Mouse (Mus musculus) ES-Bruce4 (cell line): ENCODE measurements around the gene Olfr1344. TPM values are rescaled to one million over a fixed set of nuclear protein-coding genes. Genes with fewer than 3 reads are reported as not detected.

ENCODE experiments used
- H3K27ac ChIP-seq: 2 replicates; pipeline ENCODE4 v1.5.1; 2012; ENCODE audit warnings: low read length, inconsistent platforms; ENCODE audit not compliant: insufficient read depth
- H3K27me3 ChIP-seq: 2 replicates; pipeline ENCODE4 v1.6.1; 2012; ENCODE audit warnings: mild to moderate bottlenecking, low read length, inconsistent platforms; ENCODE audit not compliant: control insufficient read depth, poor library complexity, insufficient read depth, severe bottlenecking
- H3K36me3 ChIP-seq: 2 replicates; pipeline ENCODE4 v1.6.1; 2012; ENCODE audit warnings: inconsistent platforms, mild to moderate bottlenecking, low read length, moderate library complexity; ENCODE audit not compliant: control insufficient read depth, poor library complexity, insufficient read depth, severe bottlenecking
- H3K4me1 ChIP-seq: one replicate; pipeline ENCODE4 v1.8.1; 2011; ENCODE audit warnings: low read length; ENCODE audit not compliant: control insufficient read depth, insufficient read depth
- H3K4me3 ChIP-seq: 2 replicates; pipeline ENCODE4 v1.5.1; 2011; ENCODE audit warnings: low read depth, mild to moderate bottlenecking, low read length
- H3K9ac ChIP-seq: 2 replicates; pipeline ENCODE4 v1.6.1; 2012; ENCODE audit warnings: low read depth, mild to moderate bottlenecking, inconsistent platforms; ENCODE audit not compliant: poor library complexity, severe bottlenecking
- H3K9me3 ChIP-seq: replicated peaks from 2 replicates; pipeline ENCODE4 v1.6.1; 2012; ENCODE audit warnings: mild to moderate bottlenecking, low read length, inconsistent platforms; ENCODE audit not compliant: control insufficient read depth, poor library complexity, insufficient read depth, severe bottlenecking
- CTCF ChIP-seq: IDR thresholded peaks from one replicate; pipeline ENCODE4 v1.8.1; 2011; ENCODE audit warnings: low read depth, low read length
- EP300 ChIP-seq: IDR thresholded peaks from 2 replicates; pipeline ENCODE4 v1.6.1; 2011; ENCODE audit warnings: low read depth, low read length; ENCODE audit not compliant: insufficient read depth
- POLR2A ChIP-seq: IDR thresholded peaks from one replicate; pipeline ENCODE4 v1.8.1; 2011; ENCODE audit warnings: low read length; ENCODE audit not compliant: insufficient read depth
- polyA plus RNA-seq: library from polyadenylated mRNA; stranded (reverse); fragments of >200 nt; gene quantifications from 2 replicates; pipeline ENCODE4 v1.2.4, GENCODE M21; 2011; ENCODE audit warnings: low read depth; ENCODE audit not compliant: missing spikeins, insufficient read depth, insufficient read length

Gene Olfr1344
- not detected in 2 replicates for polyA plus RNA-seq

DNA sequence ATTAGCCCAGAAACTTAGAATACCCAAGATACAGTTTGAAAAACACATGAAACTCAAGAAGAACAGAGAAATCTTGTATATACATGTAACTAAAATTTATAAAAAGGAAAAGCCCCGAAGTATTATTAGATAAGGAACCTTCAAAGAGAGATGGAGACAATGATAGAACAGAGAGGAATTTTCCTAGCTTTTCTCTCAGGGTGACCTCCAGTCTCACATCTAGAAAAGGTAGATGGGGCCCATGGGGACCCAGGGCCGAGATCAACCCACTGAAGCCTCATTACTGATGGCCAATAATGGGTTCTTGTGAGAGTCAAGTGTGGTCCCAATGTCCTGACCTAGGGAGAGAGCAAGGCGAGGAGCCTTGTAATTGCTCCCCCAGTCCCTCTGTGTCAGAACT lies at the start of gene Olfr1344:
Olfr1344 (plus strand) TSS at position 301 of the 400 bp plus-strand sequence.
- H3K4me3 ChIP-seq: no peak within 1 kb of the TSS
- no peak for TF ChIP-seq CTCF
- TF ChIP-seq POLR2A: no peak
- TF ChIP-seq EP300: no peak
- H3K9ac ChIP-seq: no peak within 1 kb of the TSS
- H3K9me3 ChIP-seq: no peaks in the 10 kb centered on the region
- no peaks in the 10 kb centered on the region for H3K4me1 ChIP-seq
- no peak within 1 kb of the TSS for H3K27ac ChIP-seq
- H3K27me3 ChIP-seq: no peaks in the 10 kb centered on the region
- H3K36me3 ChIP-seq: no peaks in the 10 kb centered on the region

DNA sequence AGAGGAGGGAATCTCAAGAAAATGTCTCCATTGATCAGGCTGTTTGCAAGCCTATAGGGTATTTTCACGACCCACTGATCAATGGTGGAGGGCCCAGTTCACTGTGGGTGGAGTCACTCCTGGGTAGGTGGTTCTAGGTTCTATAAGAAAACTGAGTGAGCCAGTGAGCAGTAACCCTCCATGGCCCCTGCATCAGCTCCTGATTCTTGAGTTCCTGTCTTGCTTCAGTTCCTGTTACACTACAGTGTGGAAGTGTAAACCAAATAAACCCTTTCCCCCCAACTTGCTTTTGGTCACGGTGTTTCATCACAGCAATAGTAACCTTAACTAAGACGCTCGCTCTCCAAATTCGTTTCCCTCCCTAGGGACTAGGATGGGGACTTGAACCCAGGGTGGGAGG lies 49.5 kb upstream of the Olfr1344 start:
- H3K9me3 ChIP-seq: no peaks in the 10 kb centered on the region
- H3K36me3 ChIP-seq: no peaks in the 10 kb centered on the region

DNA sequence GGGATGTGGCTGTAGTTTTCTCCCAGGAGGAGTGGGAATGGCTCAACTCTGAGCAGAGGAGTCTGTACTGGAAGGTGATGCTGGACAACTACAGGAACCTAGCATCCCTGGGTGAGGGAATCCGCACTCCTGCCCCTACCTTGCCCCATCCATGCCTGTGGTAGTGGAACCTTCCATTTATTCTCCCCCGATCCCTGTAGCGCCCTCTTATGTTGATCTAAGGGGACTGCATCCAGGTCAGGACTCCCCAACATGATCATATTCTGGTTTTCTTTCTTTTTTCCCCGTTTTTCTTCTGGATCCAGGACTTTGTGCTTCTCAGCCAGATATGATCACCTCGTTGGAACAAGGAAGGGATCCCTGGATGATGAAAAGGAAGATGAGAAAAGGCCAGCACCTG lies 49.0 kb upstream of the Olfr1344 start:
- TF ChIP-seq EP300 (no peak), CTCF (no peak), POLR2A (no peak)
- no peak overlapping the region for H3K4me3 ChIP-seq
- H3K9me3 ChIP-seq: no peaks in the 10 kb centered on the region
- no peaks in the 10 kb centered on the region for H3K36me3 ChIP-seq
- no peak overlapping the region for H3K9ac ChIP-seq
- H3K27ac ChIP-seq: no peak overlapping the region
- H3K4me1 ChIP-seq: no peaks in the 10 kb centered on the region
- no peaks in the 10 kb centered on the region for H3K27me3 ChIP-seq

More for the DNA sequence above, 49.5 kb upstream of the Olfr1344 start:
- no peaks in the 10 kb centered on the region for H3K27me3 ChIP-seq
- H3K4me3 ChIP-seq: no peak overlapping the region
- TF ChIP-seq EP300: no peak
- no peak for TF ChIP-seq CTCF
- TF ChIP-seq POLR2A: no peak
- H3K9ac ChIP-seq: no peak overlapping the region
- H3K4me1 ChIP-seq: no peaks in the 10 kb centered on the region
- no peak overlapping the region for H3K27ac ChIP-seq

DNA sequence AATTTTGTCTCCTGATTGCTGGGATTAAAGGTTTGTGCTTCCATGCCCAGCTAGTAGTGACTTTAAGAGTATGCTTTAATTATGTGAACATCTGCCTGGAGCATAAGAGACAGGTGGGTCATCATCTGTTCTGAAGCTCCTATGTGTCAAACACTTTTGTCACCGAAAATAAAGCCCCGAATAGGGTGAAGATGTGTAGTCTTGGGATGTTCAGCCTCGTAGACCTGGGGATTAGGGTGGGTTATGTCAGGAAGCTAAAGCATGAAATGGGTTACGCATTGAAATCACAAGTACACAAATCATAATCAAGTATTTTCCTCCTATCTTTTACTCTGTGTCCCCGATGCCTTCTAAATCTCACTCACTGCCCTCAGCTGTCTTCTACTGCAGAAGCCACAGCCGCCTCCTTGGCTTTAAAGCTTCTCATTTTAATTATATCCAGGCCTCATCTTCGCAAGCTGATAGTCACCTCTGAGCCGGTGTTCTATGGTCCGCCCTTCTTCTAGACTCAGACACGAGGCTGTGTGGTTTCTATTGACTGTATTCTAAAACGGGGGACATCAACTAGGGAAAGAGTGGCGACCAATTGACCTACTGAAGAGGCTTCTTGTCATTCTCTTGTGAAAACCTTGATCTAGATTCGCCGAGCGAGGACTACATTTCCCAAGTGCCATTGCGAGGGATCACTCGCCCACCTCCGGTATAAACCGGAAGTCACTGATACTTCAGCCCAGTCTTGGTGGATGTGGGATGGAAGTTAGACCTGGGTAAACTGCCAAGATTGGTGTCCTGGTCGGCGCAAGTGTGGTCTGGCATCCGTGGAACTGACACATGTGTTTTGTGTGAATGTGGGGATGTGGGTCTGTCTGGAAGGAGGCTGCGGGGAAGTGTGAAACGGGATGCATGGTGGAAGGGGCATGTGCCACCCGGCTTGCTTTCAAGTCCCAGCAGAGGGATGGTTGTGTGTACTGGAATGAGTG lies 40.2 kb upstream of the Olfr1344 start, which contains the start of gene Smim17:
Smim17 (plus strand) TSS at position 720 of the 980 bp plus-strand sequence.
- Histone ChIP-seq H3K36me3 (no peaks in the 10 kb centered on the region), H3K27ac (no peak within 1 kb of the TSS), H3K9me3 (no peaks in the 10 kb centered on the region), H3K4me3 (peak within 1 kb of the TSS; percentile 98), H3K4me1 (no peaks in the 10 kb centered on the region), H3K9ac (peak within 1 kb of the TSS; percentile 26), H3K27me3 (no peaks in the 10 kb centered on the region)
- TF ChIP-seq EP300 (no peak), POLR2A (peak; percentile 53)

DNA sequence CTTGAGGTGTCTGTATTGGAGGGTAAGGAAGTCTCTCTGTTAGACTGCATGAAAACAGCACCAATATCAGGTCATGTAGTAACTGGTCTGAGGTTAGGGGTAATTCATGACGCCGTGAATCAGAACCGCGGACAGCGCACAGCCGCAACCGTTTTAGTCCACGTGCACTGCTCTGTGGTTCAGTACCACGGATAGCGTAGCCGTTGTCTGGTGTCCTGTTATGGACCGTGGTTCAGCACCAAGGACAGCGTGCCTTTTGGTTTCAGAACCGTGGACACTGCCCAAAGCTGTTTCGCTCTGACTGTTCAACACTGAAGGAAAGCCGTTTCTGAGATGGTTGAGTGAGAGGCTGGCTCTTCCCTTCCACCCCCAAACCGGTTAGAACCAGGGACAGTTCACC lies 28.4 kb upstream of the Olfr1344 start, which contains the start of gene Gm20715:
Gm20715 (plus strand) TSS at position 235 of the 400 bp plus-strand sequence.
- no peak within 1 kb of the TSS for H3K27ac ChIP-seq
- H3K9ac ChIP-seq: no peak within 1 kb of the TSS
- TF ChIP-seq EP300: peak; percentile 91
- TF ChIP-seq POLR2A: no peak
- TF ChIP-seq CTCF: peak; percentile 36
- no peaks in the 10 kb centered on the region for H3K36me3 ChIP-seq
- no peaks in the 10 kb centered on the region for H3K4me1 ChIP-seq
- no peak within 1 kb of the TSS for H3K4me3 ChIP-seq
- H3K9me3 ChIP-seq: no peaks in the 10 kb centered on the region
- no peaks in the 10 kb centered on the region for H3K27me3 ChIP-seq

DNA sequence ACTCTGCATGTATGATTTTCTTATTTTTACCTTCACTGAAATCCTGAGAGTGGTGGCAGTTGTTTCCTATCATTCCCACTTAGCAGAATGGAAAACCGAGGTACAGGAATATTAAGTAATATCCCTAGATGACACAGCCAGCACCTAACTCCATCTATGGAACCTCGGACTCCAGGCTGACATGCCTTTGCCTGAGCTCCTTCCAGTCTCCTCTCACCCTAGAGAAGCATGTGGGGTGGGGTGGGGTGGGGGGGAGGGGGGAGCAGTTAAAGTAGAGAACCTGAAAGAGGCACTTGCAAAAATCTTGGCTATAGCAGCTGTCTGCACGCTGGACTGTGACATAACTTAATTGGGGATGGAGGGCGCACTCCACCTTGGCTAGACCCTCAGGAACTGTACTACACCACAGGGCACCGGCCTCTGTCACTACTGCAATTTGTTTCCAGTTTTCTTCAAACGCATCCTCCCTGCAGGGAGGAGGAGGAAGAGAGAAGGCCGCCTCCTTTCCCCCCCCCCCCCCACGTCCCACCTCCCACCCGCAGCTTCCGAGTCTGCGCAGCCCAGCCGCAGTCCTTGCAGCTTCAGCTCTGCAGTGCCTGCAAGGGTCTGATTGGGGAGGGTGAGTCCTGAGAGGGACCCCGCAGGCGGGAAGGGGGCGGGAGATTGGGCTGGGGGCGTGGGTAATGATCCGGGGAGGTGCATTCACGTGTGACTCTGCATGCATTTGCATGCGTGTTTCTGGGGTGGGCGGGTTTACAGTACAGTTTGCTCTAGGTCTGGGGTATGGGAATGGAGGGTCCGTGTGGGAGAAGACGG lies 23.7 kb upstream of the Olfr1344 start:
- Histone ChIP-seq H3K27me3 (no peaks in the 10 kb centered on the region), H3K4me3 (peak overlapping the region; percentile 9), H3K9ac (no peak overlapping the region), H3K4me1 (no peaks in the 10 kb centered on the region), H3K9me3 (no peaks in the 10 kb centered on the region), H3K27ac (no peak overlapping the region), H3K36me3 (no peaks in the 10 kb centered on the region)
- TF ChIP-seq CTCF (no peak), EP300 (no peak), POLR2A (no peak)
